Mouse (Mus musculus) kidney, embryonic 15.5 days (tissue): Measurements from ENCODE around the gene Med16. TPM values are rescaled to one million over a fixed set of nuclear protein-coding genes. Genes with fewer than 3 reads are reported as not detected.

ENCODE experiments used
- ATAC-seq: fragments of 200-750 bp; cut with Nextera tagmentation; replicated peaks from 2 replicates; pipeline ENCODE4 v1.8.0; 2017; ENCODE audit warnings: moderate TSS enrichment; ENCODE audit not compliant: low FRiP score
- H3K27ac ChIP-seq: fragments of 300-500 bp; sonication (generic); 2 replicates; pipeline ENCODE4 v1.5.1; 2015; ENCODE audit warnings: mild to moderate bottlenecking, inconsistent platforms
- H3K27me3 ChIP-seq: fragments of 300-500 bp; sonication (generic); 2 replicates; pipeline ENCODE4 v1.6.1; 2015; ENCODE audit warnings: inconsistent platforms
- H3K36me3 ChIP-seq: fragments of 300-500 bp; sonication (generic); 2 replicates; pipeline ENCODE4 v1.6.1; 2015; ENCODE audit warnings: inconsistent platforms
- H3K4me1 ChIP-seq: fragments of 300-500 bp; sonication (generic); 2 replicates; pipeline ENCODE4 v1.6.1; 2015; ENCODE audit warnings: inconsistent platforms
- H3K4me2 ChIP-seq: fragments of 300-500 bp; sonication (generic); 2 replicates; pipeline ENCODE4 v1.6.1; 2015; ENCODE audit warnings: moderate library complexity, mild to moderate bottlenecking, inconsistent platforms
- H3K4me3 ChIP-seq: fragments of 300-500 bp; sonication (generic); replicated peaks from 2 replicates; pipeline ENCODE4 v1.5.1; 2015; ENCODE audit warnings: mild to moderate bottlenecking, inconsistent platforms
- H3K9ac ChIP-seq: fragments of 300-500 bp; sonication (generic); 2 replicates; pipeline ENCODE4 v1.6.1; 2015; ENCODE audit warnings: mild to moderate bottlenecking, inconsistent platforms
- H3K9me3 ChIP-seq: fragments of 300-500 bp; sonication (generic); replicated peaks from 2 replicates; pipeline ENCODE4 v1.6.1; 2016; ENCODE audit warnings: inconsistent platforms
- WGBS: fragments of 180-500 bp; shearing (Covaris S2); methylation state at CpG from one replicate; pipeline ENCODE4 v1.1.7; 2015; ENCODE audit warnings: mixed read lengths; 5-methylcytosine and 5-hydroxymethylcytosine counted together
- polyA plus RNA-seq: library from polyadenylated mRNA; unstranded; fragments of >200 nt; fragmentation: Nextera tagmentation; extraction: Ambion mirVana; gene quantifications from 2 replicates; pipeline ENCODE4 v1.2.1, GENCODE M21; 2015

The Med16 gene
- polyA plus RNA-seq, 1 experiment from 2014 or later = 70.7 TPM

- no peak overlapping the region for H3K9ac ChIP-seq
- peak overlapping the region; percentile 100 for H3K27ac ChIP-seq
- H3K4me1 ChIP-seq = peaks cover 75% of the 10 kb centered on the region
- no peak overlapping the region for H3K4me3 ChIP-seq
- 0 out of 2 replicates have a peak overlapping the region, but pooled peaks have one; percentile 0 for H3K4me2 ChIP-seq
- H3K36me3 ChIP-seq = peaks cover 92% of the 10 kb centered on the region
- WGBS = 87% methylated on average over 26 of the region's 26 CpGs
- ATAC-seq = no peak
- no peaks in the 10 kb centered on the region for H3K9me3 ChIP-seq
- no peaks in the 10 kb centered on the region for H3K27me3 ChIP-seq
These were observed 48.4 kb downstream of the Med16 start for GRCm38 (mm10) chr10:79860079-79860911.

- no peak overlapping the region for H3K9ac ChIP-seq
- WGBS = 73% methylated on average over 11 of the region's 11 CpGs
- H3K4me1 ChIP-seq = peaks cover 68% of the 10 kb centered on the region
- peak overlapping the region; percentile 100; the same call in 1 of the 2 replicates for H3K27ac ChIP-seq
- H3K36me3 ChIP-seq = peaks cover 80% of the 10 kb centered on the region
- no peak overlapping the region for H3K4me2 ChIP-seq
- no peaks in the 10 kb centered on the region for H3K9me3 ChIP-seq
- no peak overlapping the region for H3K4me3 ChIP-seq
- H3K27me3 ChIP-seq = no peaks in the 10 kb centered on the region
- ATAC-seq = no peak
These were observed 49.6 kb downstream of the Med16 start for GRCm38 (mm10) chr10:79859116-79859515.

DNA sequence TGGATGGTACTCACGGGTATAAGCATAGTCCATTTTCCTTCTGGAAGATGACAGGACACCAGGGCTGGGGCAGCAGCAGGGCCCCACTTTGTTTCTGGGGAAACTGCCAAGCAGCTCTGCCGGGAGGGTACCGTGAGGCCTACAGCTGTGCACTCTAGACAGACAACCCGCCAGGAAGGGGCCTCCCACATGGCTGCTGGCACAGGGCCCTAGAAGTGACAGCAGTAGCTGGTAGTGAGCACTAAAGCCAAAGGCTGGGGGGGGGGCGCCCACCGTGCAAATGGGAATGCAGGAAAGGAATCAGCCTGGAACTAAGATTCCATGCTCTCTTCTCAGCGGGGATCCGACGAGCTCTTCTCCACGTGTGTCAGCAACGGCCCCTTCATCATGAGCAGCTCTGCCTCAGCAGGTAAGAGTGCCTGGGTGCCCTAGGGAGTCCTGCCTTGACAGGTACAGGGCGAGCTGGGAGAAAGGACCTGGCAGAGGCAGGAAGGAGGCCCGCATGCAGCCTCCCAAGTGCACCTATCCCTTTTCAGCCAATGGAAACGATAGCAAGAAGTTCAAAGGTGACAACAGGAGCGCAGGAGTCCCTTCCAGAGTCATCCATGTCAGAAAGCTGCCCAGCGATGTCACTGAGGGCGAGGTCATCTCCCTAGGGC, 50.2 kb downstream of the Med16 start:
- 43% methylated on average over 17 of the region's 17 CpGs for WGBS
- Histone ChIP-seq H3K9ac (0 out of 2 replicates have a peak overlapping the region, but pooled peaks have one; percentile 99), H3K4me2 (peak overlapping the region; percentile 95), H3K27me3 (no peaks in the 10 kb centered on the region), H3K9me3 (no peaks in the 10 kb centered on the region), H3K4me3 (peak overlapping the region; percentile 96), H3K27ac (peak overlapping the region; percentile 100; the same call in 1 of the 2 replicates), H3K4me1 (peaks cover 71% of the 10 kb centered on the region), H3K36me3 (peaks cover 74% of the 10 kb centered on the region)
- ATAC-seq = no peak

DNA sequence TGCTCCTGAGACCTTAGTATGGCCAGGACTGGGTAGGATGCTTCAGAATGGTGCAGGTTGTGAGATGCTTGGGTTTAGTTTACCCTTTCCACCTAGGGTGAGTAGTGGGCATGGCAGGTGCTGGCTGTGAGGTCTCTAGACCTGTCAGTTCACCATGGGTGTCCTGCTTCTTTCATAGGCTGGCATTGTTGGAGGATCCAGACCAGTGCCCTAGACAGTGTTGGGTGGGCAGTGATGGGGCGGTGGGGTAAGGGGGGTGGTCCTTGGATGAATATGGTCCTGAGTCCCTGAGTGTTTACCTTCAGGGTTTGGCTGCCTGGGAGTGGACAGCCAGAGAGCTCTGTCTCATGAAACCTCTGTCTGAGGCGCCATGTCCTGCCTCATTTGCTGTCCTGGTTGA, 50.8 kb downstream of the Med16 start:
- H3K9ac ChIP-seq = peak overlapping the region; percentile 99
- H3K4me1 ChIP-seq = peaks cover 75% of the 10 kb centered on the region
- H3K36me3 ChIP-seq = peaks cover 68% of the 10 kb centered on the region
- H3K4me3 ChIP-seq = peak overlapping the region; percentile 96
- H3K27ac ChIP-seq = peak overlapping the region; percentile 100
- no peaks in the 10 kb centered on the region for H3K9me3 ChIP-seq
- 57% methylated on average over 2 of the region's 2 CpGs for WGBS
- no peaks in the 10 kb centered on the region for H3K27me3 ChIP-seq
- ATAC-seq = no peak
- H3K4me2 ChIP-seq = peak overlapping the region; percentile 95

DNA sequence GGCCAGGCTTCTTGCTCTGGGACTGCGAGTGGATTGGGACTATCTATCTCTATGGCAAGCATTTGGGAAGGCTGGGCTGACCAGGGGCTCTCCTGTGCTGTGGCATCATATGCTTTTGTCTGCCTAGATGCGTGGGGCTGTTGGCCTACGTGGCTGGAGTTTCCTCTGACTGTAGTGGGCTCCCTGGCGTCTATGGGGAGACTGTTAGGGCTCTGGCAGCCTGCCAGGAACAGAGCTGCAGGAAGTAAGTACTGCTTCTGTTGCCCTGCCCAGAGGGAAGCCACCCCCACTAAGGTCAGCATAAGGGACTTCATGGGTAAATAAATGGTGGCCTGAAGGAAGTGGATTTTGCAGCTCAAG, 51.3 kb downstream of the Med16 start:
- Histone ChIP-seq H3K27me3 (no peaks in the 10 kb centered on the region), H3K4me3 (peak overlapping the region; percentile 96), H3K4me1 (peaks cover 75% of the 10 kb centered on the region), H3K9me3 (no peaks in the 10 kb centered on the region), H3K4me2 (peak overlapping the region; percentile 95), H3K36me3 (peaks cover 63% of the 10 kb centered on the region), H3K27ac (peak overlapping the region; percentile 100), H3K9ac (peak overlapping the region; percentile 99)
- no peak for ATAC-seq
- 13% methylated on average over 4 of the region's 4 CpGs for WGBS

DNA sequence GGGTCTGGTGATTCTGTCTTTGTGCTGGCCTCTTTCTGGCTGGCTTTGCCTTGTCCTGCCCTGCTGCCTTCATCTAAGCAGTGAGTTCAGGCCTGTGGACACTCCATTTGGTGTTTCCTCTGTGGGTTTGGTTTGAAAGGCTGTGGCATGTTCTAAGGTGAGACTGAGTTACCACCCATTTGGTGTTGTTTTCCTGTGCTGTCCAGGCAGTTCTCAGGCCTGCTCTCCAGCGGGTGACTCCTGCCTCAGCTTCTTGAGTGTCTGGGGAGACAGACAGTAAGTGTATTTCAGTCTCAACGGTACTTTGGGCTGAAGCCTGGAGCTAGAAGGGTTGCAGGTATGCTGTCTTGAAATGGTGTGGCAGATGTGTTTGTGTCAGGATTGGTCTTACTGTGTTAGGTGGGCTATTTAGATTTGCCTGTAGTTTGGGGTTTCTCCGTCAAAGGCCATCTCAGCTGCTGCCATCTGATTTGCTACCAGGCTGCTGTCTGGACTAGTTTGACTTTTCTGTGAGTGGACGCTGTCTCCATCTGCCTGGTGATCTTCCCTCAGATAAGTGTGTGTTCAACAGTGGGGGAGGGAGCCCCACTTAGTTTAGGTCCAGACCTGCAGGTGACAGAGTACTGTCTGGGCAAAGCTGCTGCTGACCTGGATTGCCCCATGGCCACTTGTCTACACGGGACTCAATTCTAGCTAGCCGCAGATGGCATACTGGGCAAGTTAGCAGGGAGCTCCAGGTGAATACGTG, 51.8 kb downstream of the Med16 start:
- H3K36me3 ChIP-seq = peaks cover 58% of the 10 kb centered on the region

GRCm38 (mm10) chr10:79856280-79856679, 52.4 kb downstream of the Med16 start:
- WGBS = 18% methylated on average over 6 of the region's 6 CpGs
- Histone ChIP-seq H3K4me3 (peak overlapping the region; percentile 96), H3K36me3 (peaks cover 52% of the 10 kb centered on the region), H3K27ac (peak overlapping the region; percentile 100), H3K4me2 (peak overlapping the region; percentile 95), H3K4me1 (peaks cover 78% of the 10 kb centered on the region), H3K27me3 (no peaks in the 10 kb centered on the region), H3K9me3 (no peaks in the 10 kb centered on the region), H3K9ac (peak overlapping the region; percentile 99)
- no peak for ATAC-seq

More for the DNA sequence above, 51.8 kb downstream of the Med16 start:
- Histone ChIP-seq H3K9me3 (no peaks in the 10 kb centered on the region), H3K27me3 (no peaks in the 10 kb centered on the region), H3K9ac (peak overlapping the region; percentile 99), H3K4me3 (peak overlapping the region; percentile 96), H3K27ac (peak overlapping the region; percentile 100), H3K4me1 (peaks cover 76% of the 10 kb centered on the region), H3K4me2 (peak overlapping the region; percentile 95)
- WGBS = 23% methylated on average over 7 of the region's 7 CpGs
- no peak for ATAC-seq

- WGBS = 2% methylated on average over 10 of the region's 10 CpGs
- Histone ChIP-seq H3K4me2 (peak overlapping the region; percentile 95), H3K36me3 (peaks cover 46% of the 10 kb centered on the region), H3K4me1 (peaks cover 76% of the 10 kb centered on the region), H3K27ac (peak overlapping the region; percentile 100), H3K27me3 (no peaks in the 10 kb centered on the region), H3K9me3 (no peaks in the 10 kb centered on the region), H3K9ac (peak overlapping the region; percentile 99), H3K4me3 (peak overlapping the region; percentile 96)
- no peak for ATAC-seq
These were observed 53.1 kb downstream of the Med16 start for GRCm38 (mm10) chr10:79855558-79856184.

- Histone ChIP-seq H3K9me3 (no peaks in the 10 kb centered on the region), H3K4me1 (peaks cover 74% of the 10 kb centered on the region), H3K36me3 (peaks cover 39% of the 10 kb centered on the region), H3K4me2 (peak overlapping the region; percentile 95), H3K9ac (peak overlapping the region; percentile 99), H3K4me3 (peak overlapping the region; percentile 96), H3K27me3 (no peaks in the 10 kb centered on the region), H3K27ac (peak overlapping the region; percentile 100)
- ATAC-seq = peak; percentile 33
- WGBS = under 1% methylated on average over 82 of the region's 83 CpGs
These were observed 53.8 kb downstream of the Med16 start for GRCm38 (mm10) chr10:79854801-79855541.

- Histone ChIP-seq H3K4me3 (peak within 1 kb of the TSS; percentile 96), H3K4me2 (peak within 1 kb of the TSS; percentile 95), H3K27me3 (no peaks in the 10 kb centered on the region), H3K9ac (peak within 1 kb of the TSS; percentile 99), H3K36me3 (peaks cover 30% of the 10 kb centered on the region), H3K9me3 (no peaks in the 10 kb centered on the region), H3K4me1 (peaks cover 68% of the 10 kb centered on the region), H3K27ac (peak within 1 kb of the TSS; percentile 100)
- ATAC-seq = peak; percentile 90
- WGBS = under 1% methylated on average over 75 of the region's 75 CpGs
These were observed 54.6 kb downstream of the Med16 start, which contains the start of gene Ptbp1 for GRCm38 (mm10) chr10:79853860-79854795. Ptbp1 (plus strand) TSS chr10:79854427.
